Mouse (Mus musculus): Measurements from ENCODE around the gene Tsga10. TPM values are rescaled to one million over a fixed set of nuclear protein-coding genes. Genes with fewer than 3 reads are reported as not detected.
"Not testable (repeated sequence)": the region's sequence is repeated elsewhere in the genome, so short reads cannot be mapped to it uniquely, and the experiment has no call there.

The Tsga10 gene
- polyA plus RNA-seq, 1 experiment from 2014 or later = 17.0 TPM

- H3K4me3 ChIP-seq (ENCODE audit: low read depth, low read length) = peak overlapping the region; percentile 70
- no peaks in the 10 kb centered on the region for H3K9me3 ChIP-seq (replicated peaks; ENCODE audit: control insufficient read depth, low read length, poor library complexity, severe bottlenecking)
- H3K27ac ChIP-seq (ENCODE audit: low read length) = no peak overlapping the region
- WGBS = 4% methylated on average over 49 of the region's 49 CpGs
- peaks cover 5% of the 10 kb centered on the region for H3K4me1 ChIP-seq (ENCODE audit: control insufficient read depth, insufficient read depth, low read length)
- H3K36me3 ChIP-seq (ENCODE audit: control insufficient read depth, insufficient read depth, low read length) = no peaks in the 10 kb centered on the region
- H3K27me3 ChIP-seq (ENCODE audit: control insufficient read depth, insufficient read depth, low read depth, low read length) = peaks cover 5% of the 10 kb centered on the region
- H3K4me2 ChIP-seq (ENCODE audit: low read length) = peak overlapping the region; percentile 93
- H3K9ac ChIP-seq (ENCODE audit: low read depth, low read length) = peak overlapping the region; percentile 70
- ATAC-seq = peak; percentile 81
Observed at GRCm38 (mm10) chr1:37719030-37719723, 147.1 kb downstream of the Tsga10 start.

- Histone ChIP-seq H3K27ac (ENCODE audit: low read length) (no peak overlapping the region), H3K9ac (ENCODE audit: low read depth, low read length) (no peak overlapping the region), H3K4me3 (ENCODE audit: low read depth, low read length) (no peak overlapping the region), H3K27me3 (ENCODE audit: control insufficient read depth, insufficient read depth, low read depth, low read length) (peaks cover 5% of the 10 kb centered on the region), H3K4me1 (ENCODE audit: control insufficient read depth, insufficient read depth, low read length) (peaks cover 5% of the 10 kb centered on the region), H3K4me2 (ENCODE audit: low read length) (no peak overlapping the region), H3K9me3 (replicated peaks; ENCODE audit: control insufficient read depth, low read length, poor library complexity, severe bottlenecking) (no peaks in the 10 kb centered on the region), H3K36me3 (ENCODE audit: control insufficient read depth, insufficient read depth, low read length) (no peaks in the 10 kb centered on the region)
- 52% methylated on average over 7 of the region's 7 CpGs for WGBS
- no peak for ATAC-seq
Observed at GRCm38 (mm10) chr1:37718516-37718915, 147.7 kb downstream of the Tsga10 start.

- Histone ChIP-seq H3K9ac (ENCODE audit: low read depth, low read length) (no peak overlapping the region), H3K4me1 (ENCODE audit: control insufficient read depth, insufficient read depth, low read length) (peaks cover 5% of the 10 kb centered on the region), H3K9me3 (replicated peaks; ENCODE audit: control insufficient read depth, low read length, poor library complexity, severe bottlenecking) (no peaks in the 10 kb centered on the region), H3K27ac (ENCODE audit: low read length) (no peak overlapping the region), H3K4me2 (ENCODE audit: low read length) (no peak overlapping the region), H3K4me3 (ENCODE audit: low read depth, low read length) (no peak overlapping the region), H3K36me3 (ENCODE audit: control insufficient read depth, insufficient read depth, low read length) (no peaks in the 10 kb centered on the region), H3K27me3 (ENCODE audit: control insufficient read depth, insufficient read depth, low read depth, low read length) (peaks cover 5% of the 10 kb centered on the region)
- ATAC-seq = no peak
- 83% methylated on average over 14 of the region's 14 CpGs for WGBS
Observed at GRCm38 (mm10) chr1:37717415-37718195, 148.6 kb downstream of the Tsga10 start.

- not testable (repeated sequence) for H3K4me2 ChIP-seq (ENCODE audit: low read length); H3K9me3 ChIP-seq (replicated peaks; ENCODE audit: control insufficient read depth, low read length, poor library complexity, severe bottlenecking); H3K27me3 ChIP-seq (ENCODE audit: control insufficient read depth, insufficient read depth, low read depth, low read length); H3K9ac ChIP-seq (ENCODE audit: low read depth, low read length); H3K4me1 ChIP-seq (ENCODE audit: control insufficient read depth, insufficient read depth, low read length); H3K27ac ChIP-seq (ENCODE audit: low read length); ATAC-seq; H3K4me3 ChIP-seq (ENCODE audit: low read depth, low read length); H3K36me3 ChIP-seq (ENCODE audit: control insufficient read depth, insufficient read depth, low read length)
- WGBS = 87% methylated on average over 4 of the region's 4 CpGs
Observed at GRCm38 (mm10) chr1:37712357-37712737, 153.9 kb downstream of the Tsga10 start.

- ATAC-seq = no peak
- H3K27me3 ChIP-seq (ENCODE audit: control insufficient read depth, insufficient read depth, low read depth, low read length) = no peaks in the 10 kb centered on the region
- H3K4me2 ChIP-seq (ENCODE audit: low read length) = no peak overlapping the region
- H3K36me3 ChIP-seq (ENCODE audit: control insufficient read depth, insufficient read depth, low read length) = no peaks in the 10 kb centered on the region
- 92% methylated on average over 10 of the region's 10 CpGs for WGBS
- no peak overlapping the region for H3K4me3 ChIP-seq (ENCODE audit: low read depth, low read length)
- H3K9me3 ChIP-seq (replicated peaks; ENCODE audit: control insufficient read depth, low read length, poor library complexity, severe bottlenecking) = no peaks in the 10 kb centered on the region
- no peaks in the 10 kb centered on the region for H3K4me1 ChIP-seq (ENCODE audit: control insufficient read depth, insufficient read depth, low read length)
- no peak overlapping the region for H3K9ac ChIP-seq (ENCODE audit: low read depth, low read length)
- H3K27ac ChIP-seq (ENCODE audit: low read length) = no peak overlapping the region
Observed at GRCm38 (mm10) chr1:37711596-37712356, 154.5 kb downstream of the Tsga10 start.

GRCm38 (mm10) chr1:37711082-37711481, 155.1 kb downstream of the Tsga10 start:
- Histone ChIP-seq H3K27me3 (ENCODE audit: control insufficient read depth, insufficient read depth, low read depth, low read length) (no peaks in the 10 kb centered on the region), H3K9ac (ENCODE audit: low read depth, low read length) (no peak overlapping the region), H3K27ac (ENCODE audit: low read length) (no peak overlapping the region), H3K4me1 (ENCODE audit: control insufficient read depth, insufficient read depth, low read length) (no peaks in the 10 kb centered on the region), H3K4me3 (ENCODE audit: low read depth, low read length) (no peak overlapping the region), H3K36me3 (ENCODE audit: control insufficient read depth, insufficient read depth, low read length) (no peaks in the 10 kb centered on the region), H3K9me3 (replicated peaks; ENCODE audit: control insufficient read depth, low read length, poor library complexity, severe bottlenecking) (no peaks in the 10 kb centered on the region), H3K4me2 (ENCODE audit: low read length) (no peak overlapping the region)
- ATAC-seq = no peak
- WGBS = 93% methylated on average over 5 of the region's 5 CpGs

GRCm38 (mm10) chr1:37709736-37710135, 156.5 kb downstream of the Tsga10 start:
- H3K36me3 ChIP-seq (ENCODE audit: control insufficient read depth, insufficient read depth, low read length) = no peaks in the 10 kb centered on the region
- no peak overlapping the region for H3K4me3 ChIP-seq (ENCODE audit: low read depth, low read length)
- 88% methylated on average over 8 of the region's 8 CpGs for WGBS

GRCm38 (mm10) chr1:37708270-37708955, 157.8 kb downstream of the Tsga10 start:
- ATAC-seq = no peak
- no peaks in the 10 kb centered on the region for H3K36me3 ChIP-seq (ENCODE audit: control insufficient read depth, insufficient read depth, low read length)
- H3K4me3 ChIP-seq (ENCODE audit: low read depth, low read length) = no peak overlapping the region
- H3K27me3 ChIP-seq (ENCODE audit: control insufficient read depth, insufficient read depth, low read depth, low read length) = no peaks in the 10 kb centered on the region
- H3K4me1 ChIP-seq (ENCODE audit: control insufficient read depth, insufficient read depth, low read length) = no peaks in the 10 kb centered on the region
- 94% methylated on average over 6 of the region's 6 CpGs for WGBS
- H3K4me2 ChIP-seq (ENCODE audit: low read length) = no peak overlapping the region
- no peak overlapping the region for H3K9ac ChIP-seq (ENCODE audit: low read depth, low read length)
- no peak overlapping the region for H3K27ac ChIP-seq (ENCODE audit: low read length)
- no peaks in the 10 kb centered on the region for H3K9me3 ChIP-seq (replicated peaks; ENCODE audit: control insufficient read depth, low read length, poor library complexity, severe bottlenecking)

More at GRCm38 (mm10) chr1:37709736-37710135, 156.5 kb downstream of the Tsga10 start:
- H3K9ac ChIP-seq (ENCODE audit: low read depth, low read length) = no peak overlapping the region
- H3K27ac ChIP-seq (ENCODE audit: low read length) = no peak overlapping the region
- H3K9me3 ChIP-seq (replicated peaks; ENCODE audit: control insufficient read depth, low read length, poor library complexity, severe bottlenecking) = no peaks in the 10 kb centered on the region
- no peaks in the 10 kb centered on the region for H3K27me3 ChIP-seq (ENCODE audit: control insufficient read depth, insufficient read depth, low read depth, low read length)
- ATAC-seq = no peak
- H3K4me1 ChIP-seq (ENCODE audit: control insufficient read depth, insufficient read depth, low read length) = no peaks in the 10 kb centered on the region
- H3K4me2 ChIP-seq (ENCODE audit: low read length) = no peak overlapping the region

All from midbrain, embryonic 16.5 days (tissue).